Comparison of ENCODE assay signal across 7 mouse cellular contexts in the genomic region with DNA sequence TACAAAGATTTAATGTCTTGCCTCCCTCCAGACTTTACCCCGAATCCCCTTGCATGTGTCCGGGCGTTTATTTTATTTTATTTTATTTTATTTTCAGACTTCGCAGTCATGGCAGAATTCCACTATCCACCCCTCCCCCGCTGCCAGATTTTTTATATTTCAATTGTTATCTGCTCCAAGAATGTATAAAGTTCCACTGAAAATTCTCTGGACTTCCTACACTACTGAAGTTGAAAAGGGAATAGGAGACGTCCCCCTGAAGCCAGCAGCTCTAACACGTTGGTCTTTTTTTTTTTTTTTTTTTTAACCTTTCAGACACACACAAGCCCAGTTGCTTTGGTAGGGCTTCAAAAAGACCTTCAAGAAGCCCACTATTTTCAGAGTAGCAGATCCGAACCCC. TPM values are rescaled to one million over a fixed set of nuclear protein-coding genes. Genes with fewer than 3 reads are reported as not detected.
DNase-seq lines count a peak whose midpoint lies in the region; ATAC-seq and TF ChIP-seq lines count a peak whose summit lies in the region.

No protein-coding gene starts in this region.

- peak overlapping the region; percentile 70 for H3K4me3 ChIP-seq in neural tube, embryonic 11.5 days (ENCODE audit: low read depth, low read length)
- no peak overlapping the region for H3K4me3 ChIP-seq in forebrain, postnatal 0 days (ENCODE audit: low read depth, low read length)
- peak overlapping the region; percentile 71 for H3K4me3 ChIP-seq in liver, embryonic 11.5 days (ENCODE audit: low read depth, low read length)
- H3K4me3 ChIP-seq in stomach, postnatal 0 days (ENCODE audit: low read depth, low read length): peak overlapping the region; percentile 71

- H3K27me3 ChIP-seq in neural tube, embryonic 11.5 days (ENCODE audit: control insufficient read depth, insufficient read depth, low read length): no peaks in the 10 kb centered on the region
- 0 out of 2 replicates have a peak, but pooled peaks cover 5% of the 10 kb centered on the region for H3K27me3 ChIP-seq in forebrain, postnatal 0 days (ENCODE audit: insufficient read depth, low read length)
- peaks cover 2% of the 10 kb centered on the region; the same call in 1 of the 2 replicates for H3K27me3 ChIP-seq in liver, embryonic 11.5 days (replicated peaks; ENCODE audit: control insufficient read depth, insufficient read depth, low read length)
- no peaks in the 10 kb centered on the region for H3K27me3 ChIP-seq in stomach, postnatal 0 days (ENCODE audit: control insufficient read depth, insufficient read depth, low read length)

- no peak for ATAC-seq in neural tube, embryonic 11.5 days (ENCODE audit: insufficient read depth, low FRiP score, low TSS enrichment)
- ATAC-seq in forebrain, postnatal 0 days: no peak
- ATAC-seq in liver, embryonic 11.5 days (replicated peaks; ENCODE audit: low FRiP score): no peak
- ATAC-seq in stomach, postnatal 0 days (ENCODE audit: low FRiP score, low TSS enrichment): no peak
- ATAC-seq in granulocyte monocyte progenitor cell, adult 5-6 weeks (replicated peaks; ENCODE audit: poor library complexity, severe bottlenecking): no peak

- H3K36me3 ChIP-seq in neural tube, embryonic 11.5 days (ENCODE audit: control insufficient read depth, insufficient read depth, low read length): peaks cover 3% of the 10 kb centered on the region; the same call in 1 of the 2 replicates
- H3K36me3 ChIP-seq in forebrain, postnatal 0 days (ENCODE audit: insufficient read depth): no peaks in the 10 kb centered on the region
- H3K36me3 ChIP-seq in liver, embryonic 11.5 days (ENCODE audit: control insufficient read depth, insufficient read depth, low read length): no peaks in the 10 kb centered on the region; the same call in 1 of the 2 replicates
- H3K36me3 ChIP-seq in stomach, postnatal 0 days (ENCODE audit: control insufficient read depth, insufficient read depth, low read length): no peaks in the 10 kb centered on the region

- no peak for DNase-seq in neural tube, embryonic 11.5 days (ENCODE audit: low spot score)
- DNase-seq in neural tube, embryonic 10.5 days (ENCODE audit: extremely low spot score, low spot score): no peak
- no peak for DNase-seq in forebrain, postnatal 0 days
- no peak for DNase-seq in liver, embryonic 11.5 days (ENCODE audit: low spot score)
- no peak for DNase-seq in stomach, postnatal 0 days (ENCODE audit: low spot score)
- no peak for DNase-seq in spleen, postnatal 14 days (ENCODE audit: low spot score in 2 of 2)

- H3K9ac ChIP-seq in neural tube, embryonic 11.5 days (ENCODE audit: low read length): peak overlapping the region; percentile 83; the same call in 1 of the 2 replicates
- no peak overlapping the region for H3K9ac ChIP-seq in forebrain, postnatal 0 days
- no peak overlapping the region for H3K9ac ChIP-seq in liver, embryonic 11.5 days (ENCODE audit: low read depth, low read length)
- peak overlapping the region; percentile 82 for H3K9ac ChIP-seq in stomach, postnatal 0 days (ENCODE audit: low read length)

- H3K9me3 ChIP-seq in neural tube, embryonic 11.5 days (ENCODE audit: control insufficient read depth, low read length): no peaks in the 10 kb centered on the region
- H3K9me3 ChIP-seq in forebrain, postnatal 0 days (ENCODE audit: low read length): no peaks in the 10 kb centered on the region
- no peaks in the 10 kb centered on the region for H3K9me3 ChIP-seq in liver, embryonic 11.5 days (ENCODE audit: control insufficient read depth, low read length)
- no peaks in the 10 kb centered on the region for H3K9me3 ChIP-seq in stomach, postnatal 0 days (ENCODE audit: control insufficient read depth, low read length)

- WGBS in neural tube, embryonic 11.5 days: 17% methylated on average over 8 of the region's 8 CpGs
- 18% methylated on average over 8 of the region's 8 CpGs for WGBS in forebrain, postnatal 0 days
- 20% methylated on average over 8 of the region's 8 CpGs for WGBS in liver, embryonic 11.5 days
- WGBS in stomach, postnatal 0 days: 21% methylated on average over 8 of the region's 8 CpGs

- peak overlapping the region; percentile 80 for H3K4me2 ChIP-seq in neural tube, embryonic 11.5 days (ENCODE audit: low read depth)
- H3K4me2 ChIP-seq in forebrain, postnatal 0 days (ENCODE audit: low read depth): peak overlapping the region; percentile 99
- peak overlapping the region; percentile 82 for H3K4me2 ChIP-seq in liver, embryonic 11.5 days
- H3K4me2 ChIP-seq in stomach, postnatal 0 days (replicated peaks; ENCODE audit: low read depth): peak overlapping the region; percentile 88

- TF ChIP-seq CTCF in forebrain, postnatal 0 days (IDR thresholded peaks at IDR 0.05; ENCODE audit: low read depth): no peak
- TF ChIP-seq CTCF in stomach, postnatal 0 days (IDR thresholded peaks at IDR 0.05; ENCODE audit: low read depth): no peak

- no peak for TF ChIP-seq EP300 in stomach, postnatal 0 days (optimal IDR thresholded peaks at IDR 0.05)

- no peaks in the 10 kb centered on the region; the same call in 1 of the 2 replicates for H3K4me1 ChIP-seq in neural tube, embryonic 11.5 days (ENCODE audit: control insufficient read depth, insufficient read depth, low read length)
- H3K4me1 ChIP-seq in forebrain, postnatal 0 days (ENCODE audit: insufficient read depth): no peaks in the 10 kb centered on the region
- peaks cover 4% of the 10 kb centered on the region for H3K4me1 ChIP-seq in liver, embryonic 11.5 days (replicated peaks; ENCODE audit: control insufficient read depth, insufficient read depth, low read length)
- no peaks in the 10 kb centered on the region; the same call in 1 of the 2 replicates for H3K4me1 ChIP-seq in stomach, postnatal 0 days (replicated peaks; ENCODE audit: control insufficient read depth, insufficient read depth)

- H3K27ac ChIP-seq in neural tube, embryonic 11.5 days (ENCODE audit: low read depth, low read length): no peak overlapping the region
- H3K27ac ChIP-seq in forebrain, postnatal 0 days (ENCODE audit: low read depth, low read length): no peak overlapping the region
- H3K27ac ChIP-seq in liver, embryonic 11.5 days (ENCODE audit: low read depth, low read length): peak overlapping the region; percentile 71; the same call in 1 of the 2 replicates
- H3K27ac ChIP-seq in stomach, postnatal 0 days (replicated peaks): peak overlapping the region; percentile 89

RNA-seq across cellular contexts. Expression of gene Fn1, which starts 1.2 kb away (rescaled TPM):
- polyA plus RNA-seq in neural tube, embryonic 11.5 days (2014; fragmentation: Nextera tagmentation; extraction: Ambion mirVana): 88.1 and 92.1 TPM in 2 replicates
- 50.0 and 71.6 TPM in 2 replicates for total RNA-seq in forebrain, postnatal 0 days (2014; rRNA removed)
- polyA plus RNA-seq in forebrain, postnatal 0 days (2015; fragmentation: Nextera tagmentation; extraction: Ambion mirVana): 17.2 and 23.4 TPM in 2 replicates
- 171 and 175 TPM in 2 replicates for polyA plus RNA-seq in liver, embryonic 11.5 days (2014; fragmentation: Nextera tagmentation; extraction: Ambion mirVana)
- polyA plus RNA-seq in stomach, postnatal 0 days (2015; fragmentation: Nextera tagmentation; extraction: Ambion mirVana): 65.1 and 74.2 TPM in 2 replicates
- total RNA-seq in granulocyte monocyte progenitor cell, adult 5-6 weeks (2014; fragmentation: Nextera tagmentation): 4.5 and 10.9 TPM in 2 replicates
- 7.2 and 9.3 TPM in 2 replicates for total RNA-seq in granulocyte monocyte progenitor cell, adult 5-6 weeks (2017)

Comparison
In these comparisons a context has a peak if more than half of its experiments do, and no peak if none do; other contexts are left out.
1. H3K27ac ChIP-seq: peak in liver, embryonic 11.5 days (single experiment) and stomach, postnatal 0 days (single experiment); none in neural tube, embryonic 11.5 days (single experiment) and forebrain, postnatal 0 days (single experiment).
2. H3K9ac ChIP-seq: peak in neural tube, embryonic 11.5 days (single experiment) and stomach, postnatal 0 days (single experiment); none in forebrain, postnatal 0 days (single experiment) and liver, embryonic 11.5 days (single experiment).
3. Peak in every context shown above with its lines, with median percentiles within 50 percentile points of each other: H3K4me2 ChIP-seq.